Mouse (Mus musculus) lung, adult 2 months (tissue): Measurements from ENCODE around the gene Gm26566.
A peak's percentile ranks its signal among the peaks of the same experiment; 100 is the strongest.

Experiments
- CTCF ChIP-seq: fragments of 200-500 bp; IDR thresholded peaks from 2 replicates; pipeline ENCODE4 v1.5.1; 2011; ENCODE audit warnings: mild to moderate bottlenecking, low read length, control low read depth; ENCODE audit not compliant: insufficient read depth
- POLR2A ChIP-seq: fragments of 200-500 bp; IDR thresholded peaks from 2 replicates; pipeline ENCODE4 v1.6.1; 2011; ENCODE audit warnings: low read depth, mild to moderate bottlenecking, control low read depth, low read length, borderline replicate concordance; ENCODE audit errors: extremely low read depth

GRCm38 (mm10) chr4:88727324-88727723, 5.7 kb downstream of the Gm26566 start:
- peak; percentile 65 for TF ChIP-seq CTCF
- TF ChIP-seq POLR2A = no peak
